In genomic region chr1:153111596-153111995, GRCm38 (mm10) we compare ENCODE assay signal across 15 mouse cellular contexts.
"Had no signal": no experiment of that assay in that cellular context is flagged by ENCODE, and none has a peak within 500 bp of the region (broad histone marks: within the 10 kb centered on the region; RNA-seq: fewer than 3 reads in every experiment).

No protein-coding gene starts in this region.

- H3K4me2 ChIP-seq: kidney, embryonic 15.5 days; liver, embryonic 13.5 days; lung, embryonic 14.5 days; midbrain, embryonic 13.5 days; neural tube, embryonic 13.5 days had no signal

- ATAC-seq: intestine, postnatal 0 days; midbrain, embryonic 13.5 days; midbrain, embryonic 16.5 days had no signal

- H3K4me1 ChIP-seq: kidney, embryonic 15.5 days had no signal

- H3K27ac ChIP-seq: kidney, embryonic 15.5 days; left cerebral cortex, adult 2 months; liver, embryonic 13.5 days; midbrain, embryonic 13.5 days; neural tube, embryonic 13.5 days had no signal

- H3K9me3 ChIP-seq: kidney, embryonic 15.5 days; liver, embryonic 13.5 days; midbrain, embryonic 13.5 days; neural tube, embryonic 13.5 days had no signal

- H3K36me3 ChIP-seq: kidney, embryonic 15.5 days; liver, embryonic 13.5 days had no signal

- H3K27me3 ChIP-seq: kidney, embryonic 15.5 days; liver, embryonic 13.5 days; midbrain, embryonic 13.5 days; neural tube, embryonic 13.5 days had no signal

- H3K9ac ChIP-seq: kidney, embryonic 15.5 days; liver, embryonic 13.5 days; lung, embryonic 14.5 days; midbrain, embryonic 13.5 days; neural tube, embryonic 13.5 days had no signal

- DNase-seq: kidney, adult 8-10 months; kidney, postnatal 10 days; kidney, postnatal 36 days; layer of hippocampus, postnatal 36 days; liver, embryonic 13.5 days; lung, embryonic 14.5 days; thymus, adult 18-20 months; thymus, postnatal 36 days had no signal

- H3K4me3 ChIP-seq: kidney, embryonic 15.5 days; left cerebral cortex, adult 2 months; liver, embryonic 13.5 days; midbrain, embryonic 13.5 days; myocyte; neural tube, embryonic 13.5 days had no signal
